Mouse (Mus musculus) heart, embryonic 16.5 days (tissue): ENCODE measurements around the gene Nlrc4. TPM values are rescaled to one million over a fixed set of nuclear protein-coding genes. Genes with fewer than 3 reads are reported as not detected.

ENCODE experiments used
- ATAC-seq: fragments of 200-750 bp; cut with Nextera tagmentation; replicated peaks from 2 replicates; pipeline ENCODE4 v1.8.0; 2017; ENCODE audit warnings: moderate number of reproducible peaks; ENCODE audit not compliant: insufficient read depth, low FRiP score; ENCODE audit errors: extremely low read depth
- H3K27ac ChIP-seq: fragments of 300-500 bp; sonication (generic); 2 replicates; pipeline ENCODE4 v1.5.1; 2014; ENCODE audit warnings: mild to moderate bottlenecking, low read length, control low read depth, moderate library complexity
- H3K27me3 ChIP-seq: fragments of 300-500 bp; sonication (generic); 2 replicates; pipeline ENCODE4 v1.6.1; 2014; ENCODE audit warnings: low read length, mixed read lengths; ENCODE audit not compliant: control insufficient read depth, insufficient read depth
- H3K36me3 ChIP-seq: fragments of 300-500 bp; sonication (generic); 2 replicates; pipeline ENCODE4 v1.6.1; 2014; ENCODE audit not compliant: control insufficient read depth, insufficient read depth
- H3K4me1 ChIP-seq: fragments of 300-500 bp; sonication (generic); 2 replicates; pipeline ENCODE4 v1.6.1; 2014; ENCODE audit warnings: low read length, mixed read lengths; ENCODE audit not compliant: control insufficient read depth, insufficient read depth
- H3K4me2 ChIP-seq: fragments of 300-500 bp; sonication (generic); 2 replicates; pipeline ENCODE4 v1.6.1; 2014; ENCODE audit warnings: low read depth, mild to moderate bottlenecking, control low read depth, low read length
- H3K4me3 ChIP-seq: fragments of 300-500 bp; sonication (generic); 2 replicates; pipeline ENCODE4 v1.5.1; 2014; ENCODE audit warnings: mild to moderate bottlenecking, control low read depth, low read length
- H3K9ac ChIP-seq: fragments of 300-500 bp; sonication (generic); 2 replicates; pipeline ENCODE4 v1.6.1; 2014; ENCODE audit warnings: low read length, control low read depth
- H3K9me3 ChIP-seq: fragments of 300-500 bp; sonication (generic); replicated peaks from 2 replicates; pipeline ENCODE4 v1.6.1; 2016; ENCODE audit warnings: low read length; ENCODE audit not compliant: control insufficient read depth
- WGBS: fragments of 180-500 bp; shearing (Covaris S2); extraction: QIAGEN DNeasy Blood & Tissue Kit; methylation state at CpG from one replicate; pipeline ENCODE4 v1.1.7; 2014; 5-methylcytosine and 5-hydroxymethylcytosine counted together
- polyA plus RNA-seq: library from polyadenylated mRNA; unstranded; fragments of >200 nt; fragmentation: Nextera tagmentation; extraction: Ambion mirVana; gene quantifications from 2 replicates; pipeline ENCODE4 v1.2.1, GENCODE M21; 2015

Nlrc4 gene
- polyA plus RNA-seq, result 0.07 and 0.28 TPM in 2 replicates

GRCm38 (mm10) chr17:74458711-74459408 lies at the start of gene Nlrc4:
Gene Nlrc4 (minus strand): TSS chr17:74459142.
- H3K36me3 ChIP-seq, result no peaks in the 10 kb centered on the region
- H3K4me1 ChIP-seq, result no peaks in the 10 kb centered on the region
- no peaks in the 10 kb centered on the region for H3K27me3 ChIP-seq
- H3K27ac ChIP-seq, result no peak within 1 kb of the TSS
- no peak within 1 kb of the TSS for H3K4me3 ChIP-seq
- WGBS, result 55% methylated on average over 8 of the region's 8 CpGs
- H3K9me3 ChIP-seq, result no peaks in the 10 kb centered on the region
- H3K4me2 ChIP-seq, result no peak within 1 kb of the TSS
- ATAC-seq, result no peak
- no peak within 1 kb of the TSS for H3K9ac ChIP-seq

GRCm38 (mm10) chr17:74508600-74508999 lies 49.7 kb upstream of the Nlrc4 start:
- Histone ChIP-seq H3K36me3 (no peaks in the 10 kb centered on the region), H3K4me1 (peaks cover 7% of the 10 kb centered on the region; the same call in 1 of the 2 replicates), H3K4me3 (no peak overlapping the region), H3K4me2 (no peak overlapping the region), H3K27ac (no peak overlapping the region), H3K9ac (no peak overlapping the region), H3K27me3 (no peaks in the 10 kb centered on the region), H3K9me3 (no peaks in the 10 kb centered on the region)
- ATAC-seq, result no peak
- 86% methylated on average over 3 of the region's 3 CpGs for WGBS

GRCm38 (mm10) chr17:74507934-74508333 lies 49.0 kb upstream of the Nlrc4 start:
- ATAC-seq, result no peak
- H3K4me1 ChIP-seq, result peaks cover 7% of the 10 kb centered on the region; the same call in 1 of the 2 replicates

GRCm38 (mm10) chr17:74501085-74501484 lies 42.1 kb upstream of the Nlrc4 start:
- Histone ChIP-seq H3K4me3 (no peak overlapping the region), H3K4me1 (no peaks in the 10 kb centered on the region), H3K27me3 (no peaks in the 10 kb centered on the region), H3K9ac (no peak overlapping the region), H3K4me2 (no peak overlapping the region), H3K9me3 (no peaks in the 10 kb centered on the region), H3K27ac (no peak overlapping the region), H3K36me3 (peaks cover 23% of the 10 kb centered on the region)
- no peak for ATAC-seq

More at GRCm38 (mm10) chr17:74507934-74508333, 49.0 kb upstream of the Nlrc4 start:
- no peaks in the 10 kb centered on the region for H3K27me3 ChIP-seq
- WGBS, result 28% methylated on average over 2 of the region's 2 CpGs
- H3K4me3 ChIP-seq, result no peak overlapping the region
- H3K4me2 ChIP-seq, result no peak overlapping the region
- H3K9ac ChIP-seq, result no peak overlapping the region
- no peak overlapping the region for H3K27ac ChIP-seq
- H3K36me3 ChIP-seq, result no peaks in the 10 kb centered on the region
- H3K9me3 ChIP-seq, result no peaks in the 10 kb centered on the region

GRCm38 (mm10) chr17:74500204-74500603 lies 41.3 kb upstream of the Nlrc4 start:
- Histone ChIP-seq H3K4me3 (no peak overlapping the region), H3K9me3 (no peaks in the 10 kb centered on the region), H3K27ac (no peak overlapping the region), H3K9ac (no peak overlapping the region), H3K4me2 (no peak overlapping the region), H3K4me1 (no peaks in the 10 kb centered on the region), H3K27me3 (no peaks in the 10 kb centered on the region), H3K36me3 (peaks cover 29% of the 10 kb centered on the region)
- 82% methylated on average over 4 of the region's 4 CpGs for WGBS
- ATAC-seq, result no peak

GRCm38 (mm10) chr17:74491565-74491964 lies 32.6 kb upstream of the Nlrc4 start:
- Histone ChIP-seq H3K9me3 (no peaks in the 10 kb centered on the region), H3K9ac (no peak overlapping the region), H3K27me3 (no peaks in the 10 kb centered on the region), H3K36me3 (peaks cover 27% of the 10 kb centered on the region), H3K4me1 (peaks cover 5% of the 10 kb centered on the region), H3K4me3 (no peak overlapping the region), H3K4me2 (no peak overlapping the region), H3K27ac (no peak overlapping the region)
- ATAC-seq, result no peak
- 94% methylated on average over 3 of the region's 3 CpGs for WGBS

- no peaks in the 10 kb centered on the region for H3K9me3 ChIP-seq
- peak overlapping the region; percentile 90 for H3K27ac ChIP-seq
- H3K27me3 ChIP-seq, result no peaks in the 10 kb centered on the region
- H3K4me1 ChIP-seq, result peaks cover 5% of the 10 kb centered on the region
- peak overlapping the region; percentile 73 for H3K4me2 ChIP-seq
- peak overlapping the region; percentile 95 for H3K9ac ChIP-seq
- 1% methylated on average over 12 of the region's 12 CpGs for WGBS
- ATAC-seq, result no peak
- H3K36me3 ChIP-seq, result peaks cover 17% of the 10 kb centered on the region
- peak overlapping the region; percentile 98 for H3K4me3 ChIP-seq
Observed at GRCm38 (mm10) chr17:74489901-74490220, 30.9 kb upstream of the Nlrc4 start.

GRCm38 (mm10) chr17:74489024-74489900 lies 30.3 kb upstream of the Nlrc4 start, which contains the start of gene Yipf4:
Gene Yipf4 (plus strand): TSS chr17:74489493.
- Histone ChIP-seq H3K27ac (peak within 1 kb of the TSS; percentile 90), H3K36me3 (peaks cover 11% of the 10 kb centered on the region), H3K9ac (peak within 1 kb of the TSS; percentile 95), H3K4me3 (peak within 1 kb of the TSS; percentile 98), H3K4me2 (peak within 1 kb of the TSS; percentile 73), H3K4me1 (peaks cover 5% of the 10 kb centered on the region), H3K27me3 (no peaks in the 10 kb centered on the region), H3K9me3 (no peaks in the 10 kb centered on the region)
- 4% methylated on average over 58 of the region's 58 CpGs for WGBS
- ATAC-seq, result peak; percentile 99
